Mouse (Mus musculus): ENCODE measurements at regions not wholly inside any gene's neighbourhood (a gene's known extent, or its start where the extent isn't known, plus 50 kb on each side); places are given as distances from the start of the nearest gene placed in this dataset.
"Not testable (repeated sequence)": the region's sequence is repeated elsewhere in the genome, so short reads cannot be mapped to it uniquely, and the experiment has no call there.

DNA sequence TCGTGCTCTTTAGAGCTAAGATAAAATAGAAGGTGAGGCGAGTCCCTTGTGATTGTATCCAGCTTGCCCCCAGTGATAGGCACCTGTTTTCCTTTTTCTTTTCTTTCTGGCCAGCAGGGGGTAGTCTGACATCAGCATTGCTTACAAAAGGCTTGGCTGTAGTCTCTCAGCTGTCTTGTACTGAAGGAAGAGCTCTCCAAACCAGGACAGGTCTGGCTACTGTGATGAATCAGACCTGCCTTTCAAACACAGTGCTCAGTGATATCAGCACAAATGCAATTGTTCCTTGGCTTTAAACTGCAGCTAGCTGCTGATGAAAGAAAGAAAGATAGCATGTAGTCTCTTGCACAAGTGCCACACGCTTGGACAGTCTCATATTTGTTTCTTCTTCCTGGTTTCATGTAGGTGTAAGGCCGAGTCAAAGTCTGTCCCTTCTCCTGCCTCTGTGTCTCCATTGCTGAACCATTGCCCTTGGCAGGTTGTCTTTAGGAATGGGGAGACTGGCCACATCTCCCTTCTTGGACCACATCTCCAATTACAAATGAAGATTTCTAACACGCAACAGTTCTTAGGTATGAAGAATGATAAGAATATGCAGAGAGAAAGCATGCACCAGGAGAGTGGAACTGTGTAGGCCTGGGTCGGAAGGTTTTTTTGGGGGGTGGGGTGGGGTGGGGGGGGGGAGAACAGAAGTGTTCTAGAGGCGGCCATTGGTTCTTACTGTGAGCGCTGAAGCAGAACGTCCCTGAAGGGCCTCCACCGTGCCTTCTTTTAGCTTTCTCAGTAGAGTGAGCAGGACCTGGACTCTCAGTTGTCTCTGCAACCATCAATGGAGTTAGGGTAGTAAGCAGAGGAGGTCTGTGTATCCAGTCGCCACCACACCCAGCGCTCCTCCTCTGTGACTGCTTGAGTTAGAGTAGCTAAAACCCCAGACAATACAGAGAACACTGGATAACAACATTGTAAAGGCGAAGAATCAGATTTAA is 200.9 kb downstream of the Faxc start:
- intact Hi-C loops (cut with DNase I), result loop anchor here (10.0 kb wide), 1 partner anchor 343 kb away; no protein-coding TSS in a partner anchor
- peak; percentile 35 to 57 for DNase-seq

DNA sequence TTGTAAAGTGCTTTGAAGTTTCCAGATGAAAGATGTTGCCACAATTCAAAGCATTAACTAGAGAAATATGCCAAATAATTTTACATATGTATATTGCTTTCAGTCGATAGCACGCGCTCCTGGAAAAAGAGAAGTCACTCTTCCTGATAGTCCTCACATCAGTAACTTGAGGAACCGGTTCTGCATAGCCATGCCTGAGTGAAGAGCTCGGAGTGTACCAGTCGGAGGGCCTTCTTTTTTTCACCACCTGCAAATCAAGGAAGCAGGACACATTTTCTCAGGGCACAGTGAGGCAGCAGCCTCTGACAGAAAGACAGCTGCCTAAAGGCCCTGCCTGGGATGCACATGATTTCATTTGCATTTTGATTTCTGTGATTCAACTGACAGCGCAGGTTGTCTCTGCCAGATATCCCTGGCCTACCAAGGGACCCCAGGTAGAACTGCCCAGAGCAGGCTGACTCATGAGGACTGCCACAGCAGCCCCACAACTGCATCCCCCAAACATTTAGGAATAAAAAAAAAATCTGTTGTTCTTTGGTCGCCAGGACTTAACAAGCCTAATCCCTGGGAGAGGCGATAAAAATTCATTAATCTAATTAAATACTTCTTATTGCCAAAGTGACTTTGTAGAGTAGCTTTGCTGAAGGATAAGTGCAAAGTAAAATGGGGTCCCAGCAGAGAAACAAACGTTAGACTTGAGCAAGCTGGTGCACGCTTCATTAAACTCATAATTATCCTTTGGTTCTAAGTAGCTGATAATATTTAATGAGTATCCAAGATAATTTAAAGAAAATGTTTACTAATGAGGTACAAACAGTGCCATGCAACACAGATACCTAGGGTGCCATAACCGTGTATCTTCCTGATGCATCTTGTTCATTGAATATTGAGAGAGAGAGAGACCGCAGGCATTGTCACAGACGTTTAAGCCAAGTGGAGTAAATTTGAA is 202.7 kb downstream of the Faxc start:
- no peak for DNase-seq
- intact Hi-C loops (cut with DNase I), result loop anchor here (10.0 kb wide), 1 partner anchor 341 kb away; no protein-coding TSS in a partner anchor

DNA sequence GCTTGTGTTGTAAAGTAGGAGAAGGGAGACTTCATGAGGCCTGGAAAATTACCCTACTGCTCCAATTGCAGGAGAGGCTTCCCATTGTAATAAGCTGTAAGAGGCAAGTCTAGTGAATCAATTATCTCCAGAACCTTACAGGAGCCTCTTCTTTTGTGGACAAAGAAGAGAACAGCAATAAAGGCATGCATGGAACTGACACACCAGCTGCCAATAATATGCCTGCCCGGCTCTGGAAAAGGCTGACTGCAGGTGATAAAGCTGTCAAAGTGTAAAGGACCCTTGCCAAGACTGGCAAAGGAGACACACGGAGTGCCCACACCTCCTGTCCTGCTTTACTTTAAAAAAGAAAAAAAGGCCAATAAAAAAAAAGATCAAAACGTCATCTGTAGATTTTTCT is 209.0 kb downstream of the Faxc start:
- DNase-seq, result no peak
- intact Hi-C loops (cut with DNase I), result no loop called here

DNA sequence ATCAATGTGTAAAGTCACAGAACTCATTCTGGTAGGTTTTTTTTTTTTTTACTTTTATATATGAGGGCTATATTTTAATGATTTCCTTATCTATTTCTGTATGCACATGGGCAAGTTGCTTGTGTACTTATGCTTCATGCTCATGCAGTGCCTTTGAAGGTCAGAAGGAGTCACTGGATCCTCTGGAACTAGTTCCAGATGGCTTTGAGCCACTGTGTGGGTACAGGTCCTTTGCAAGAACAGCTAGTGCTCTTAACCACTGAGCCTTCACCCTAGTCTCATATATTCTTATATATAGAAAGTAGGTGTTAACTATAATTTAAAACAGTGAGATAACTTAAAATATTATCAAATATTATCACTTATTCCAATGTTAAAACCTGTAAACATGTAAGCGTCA is 212.4 kb downstream of the Faxc start:
- DNase-seq, result no peak
- intact Hi-C loops (cut with DNase I), result no loop called here

DNA sequence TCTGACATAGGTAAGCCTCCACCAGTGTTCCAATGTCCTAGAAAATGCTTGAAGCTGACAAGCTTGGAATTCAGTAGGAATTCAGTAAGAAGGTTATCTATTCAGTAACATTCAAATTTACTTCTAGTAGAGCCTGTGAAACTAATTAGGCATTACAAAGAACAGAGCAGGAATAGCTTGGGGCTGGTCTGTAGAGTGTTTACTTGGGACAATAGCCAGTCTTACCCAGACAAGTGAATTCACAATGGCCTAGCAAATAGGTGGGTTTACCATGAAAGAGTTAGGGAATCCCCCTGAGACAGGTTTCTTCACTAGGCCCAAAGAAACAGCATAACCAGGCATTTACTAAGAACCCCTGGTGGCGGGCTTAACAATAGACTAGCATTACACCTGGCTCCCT is 212.5 kb upstream of the Fbxl4 start:
- intact Hi-C loops (cut with DNase I); DNase-seq: not testable (repeated sequence)

DNA sequence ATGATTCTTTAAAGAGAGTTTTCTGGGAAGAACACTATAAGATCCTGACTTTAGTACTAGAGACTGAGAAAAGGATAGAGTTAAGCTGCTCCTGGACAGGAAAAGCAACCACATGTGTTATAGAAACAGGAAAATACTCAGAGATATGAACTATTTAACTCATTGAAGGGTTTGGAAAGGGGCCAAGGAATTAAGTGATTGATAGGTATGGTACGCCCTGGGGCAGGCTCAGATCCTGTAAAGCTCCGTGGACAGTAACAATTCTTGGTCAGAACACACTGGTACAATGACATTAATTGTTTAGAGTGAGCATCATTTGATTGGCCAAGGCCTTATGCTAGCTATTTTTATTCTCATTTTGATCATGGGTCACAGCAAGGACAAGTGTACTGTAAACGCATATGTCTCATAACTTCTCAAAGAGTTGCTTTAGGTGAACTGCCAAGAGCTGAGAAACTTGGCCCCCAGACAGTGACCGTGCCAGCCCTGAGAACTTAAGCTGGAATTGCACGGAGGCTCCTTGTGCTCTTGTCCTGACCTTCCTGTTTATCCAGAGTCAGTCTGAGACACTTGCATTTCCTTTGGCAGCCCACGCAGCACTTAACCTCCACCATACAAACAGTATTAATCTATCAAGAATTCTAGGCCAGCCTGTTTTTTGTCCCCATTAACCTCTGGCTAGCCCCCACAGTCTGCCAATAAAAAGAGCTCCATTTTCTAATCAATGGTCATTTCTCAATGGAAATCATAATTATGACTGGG is 210.5 kb upstream of the Fbxl4 start:
- intact Hi-C loops (cut with DNase I), result no loop called here
- DNase-seq, result no peak

DNA sequence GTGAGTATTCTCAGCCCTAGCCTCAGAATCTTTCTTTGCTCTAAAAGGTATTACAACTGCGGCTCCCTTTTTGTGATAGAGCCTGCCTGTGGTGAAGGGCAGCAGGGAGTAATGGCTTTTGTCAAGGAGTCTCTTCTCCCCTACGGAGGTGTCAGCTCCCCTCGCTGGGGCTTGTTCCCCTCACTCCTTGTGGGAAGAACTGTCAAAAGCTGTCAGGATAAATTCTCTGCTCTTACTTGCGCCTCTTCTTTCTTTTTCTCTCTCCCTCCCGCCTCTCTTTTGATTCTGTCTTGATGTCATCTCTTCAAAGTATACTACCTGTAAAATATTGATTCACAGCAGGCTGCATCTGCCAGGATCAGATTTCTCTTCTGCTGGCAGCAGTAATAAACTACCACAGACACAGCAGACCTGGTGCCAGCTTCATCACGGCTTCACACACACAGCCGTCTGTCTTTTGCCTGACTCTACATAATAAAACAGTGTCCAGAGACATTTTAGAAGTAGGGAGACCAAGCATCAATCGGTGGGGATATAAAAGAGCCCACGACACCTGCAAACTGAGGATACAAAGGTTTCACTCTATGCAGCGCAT is 205.3 kb upstream of the Fbxl4 start:
- intact Hi-C loops (cut with DNase I), result no loop called here
- no peak for DNase-seq

DNA sequence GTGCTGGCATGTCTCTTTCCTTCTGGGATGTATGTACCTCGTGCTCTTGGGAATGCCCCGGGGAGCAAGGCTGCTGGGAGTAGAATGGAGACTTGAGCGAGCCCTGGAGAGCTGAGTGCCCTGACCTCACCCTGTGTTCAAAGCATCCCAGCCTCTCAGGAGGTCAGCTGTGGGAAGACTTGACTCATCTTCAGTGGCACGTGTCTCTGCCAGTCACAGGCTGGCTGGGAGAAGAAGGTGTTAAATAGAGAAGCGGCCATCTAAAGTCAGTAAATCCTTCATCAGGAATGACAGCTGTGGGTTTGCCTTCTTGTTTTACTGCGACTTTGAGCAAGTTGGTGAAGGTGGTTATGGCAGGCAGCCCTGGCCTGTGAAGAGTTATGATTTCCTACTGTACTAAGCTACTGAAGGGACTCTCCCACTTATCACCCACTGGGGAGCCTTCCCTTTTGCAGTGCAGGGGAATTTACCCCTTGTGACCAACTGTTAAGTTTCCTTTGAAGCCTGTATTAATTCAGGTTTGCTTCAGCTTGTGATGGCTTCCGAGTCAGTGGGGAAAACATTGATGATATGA is 204.3 kb upstream of the Fbxl4 start:
- intact Hi-C loops (cut with DNase I), result no loop called here
- no peak for DNase-seq

DNA sequence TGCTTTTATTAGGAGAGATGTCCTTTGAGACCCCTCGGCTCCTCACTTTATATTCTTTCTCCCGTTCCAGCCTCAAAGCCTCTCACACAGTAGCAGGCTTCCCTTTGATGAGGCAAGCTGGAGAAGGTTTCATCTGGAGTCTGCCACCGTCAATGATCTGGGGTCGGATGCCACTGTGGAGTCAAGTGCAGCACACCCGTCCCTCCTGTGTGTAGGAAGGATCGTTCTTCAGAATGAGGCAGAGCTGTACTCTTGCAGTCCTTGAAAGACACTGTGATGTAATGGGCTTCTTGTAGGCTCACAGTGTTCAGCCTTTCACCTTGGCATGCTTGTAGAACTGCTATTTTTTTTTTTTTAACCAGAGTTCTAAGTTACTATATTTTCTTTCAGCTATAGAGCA is 203.7 kb upstream of the Fbxl4 start:
- intact Hi-C loops (cut with DNase I), result no loop called here

DNA sequence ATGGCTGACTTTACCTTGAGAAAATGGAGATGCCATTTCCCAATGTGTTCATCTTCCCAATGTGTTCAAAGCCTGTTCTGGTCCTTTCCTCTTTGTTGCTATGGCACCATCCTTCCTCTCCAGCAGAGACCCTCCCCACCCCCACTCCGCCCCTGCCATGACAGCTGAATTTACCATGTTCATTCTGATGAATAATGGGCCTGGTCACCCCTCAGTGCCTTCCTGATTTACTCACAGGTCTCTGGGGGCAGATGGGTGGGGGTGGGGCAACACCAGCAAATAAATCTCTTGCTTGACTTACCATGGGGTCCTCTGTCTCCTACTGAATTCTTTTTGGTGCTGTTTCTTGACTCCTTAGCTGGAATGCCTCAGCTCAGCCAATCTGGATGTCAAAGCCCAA is 170.9 kb upstream of the Fbxl4 start:
- intact Hi-C loops (cut with DNase I), result no loop called here
- no peak for DNase-seq

More for the DNA sequence above, 203.7 kb upstream of the Fbxl4 start:
- DNase-seq, result no peak

DNA sequence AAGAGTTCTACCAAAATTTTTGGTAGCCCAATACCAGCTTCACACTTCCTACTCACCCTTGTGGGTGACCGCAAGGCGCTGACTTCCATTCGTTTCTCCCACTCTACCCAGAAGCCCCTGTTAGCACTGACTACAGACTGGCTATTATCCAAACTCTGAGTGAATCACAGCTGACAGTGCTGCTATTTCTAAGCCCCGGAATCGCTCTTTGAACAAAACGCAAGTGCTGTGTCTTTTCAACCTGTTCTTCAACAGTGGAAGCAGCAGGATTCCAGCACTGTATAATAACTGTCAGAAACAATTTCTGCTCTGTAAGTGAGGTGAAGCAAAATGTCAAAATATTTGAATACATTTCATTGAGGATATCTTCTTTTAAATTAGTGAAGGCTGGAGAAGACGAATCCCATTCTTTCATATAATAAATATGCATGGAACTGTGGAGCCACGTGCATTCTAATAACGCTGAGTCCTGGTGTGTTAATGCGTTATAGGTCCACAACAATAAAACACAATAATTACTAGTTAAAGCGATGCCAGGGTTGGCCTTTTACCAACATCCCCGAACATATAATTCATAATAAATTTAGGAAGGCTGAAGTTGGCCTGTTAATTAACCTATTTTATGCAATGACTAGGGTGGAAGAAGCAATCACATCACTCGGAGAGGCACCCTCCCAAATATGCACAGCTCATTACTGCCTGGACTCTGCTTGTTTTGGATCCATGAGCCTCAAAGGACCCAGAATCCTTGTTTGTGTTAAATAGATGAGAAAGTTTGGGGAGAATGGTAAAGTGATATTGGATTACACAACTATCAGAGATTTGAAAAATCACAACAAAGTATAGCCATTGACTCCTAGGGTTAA is 169.0 kb upstream of the Fbxl4 start:
- no peak for DNase-seq
- intact Hi-C loops (cut with DNase I), result no loop called here

DNA sequence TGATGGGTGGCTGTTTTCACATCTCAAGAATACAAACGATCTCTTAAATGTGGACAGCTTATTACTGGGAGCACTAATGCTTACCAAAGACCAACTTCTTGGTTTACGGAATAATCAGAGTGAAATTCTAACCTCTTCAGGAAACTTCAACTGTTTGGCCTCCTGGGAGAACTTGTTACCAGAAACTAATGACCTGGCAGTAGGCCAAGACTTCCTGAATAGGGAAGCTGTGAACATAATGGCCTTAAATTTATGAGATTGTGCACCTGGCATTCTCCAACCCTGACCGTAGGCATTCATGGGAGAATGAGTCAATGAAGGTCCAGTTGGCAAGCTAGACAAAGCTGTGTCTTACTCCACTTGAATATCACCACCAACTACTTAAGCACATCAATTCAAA is 160.8 kb upstream of the Fbxl4 start:
- intact Hi-C loops (cut with DNase I), result no loop called here
- DNase-seq, result no peak

DNA sequence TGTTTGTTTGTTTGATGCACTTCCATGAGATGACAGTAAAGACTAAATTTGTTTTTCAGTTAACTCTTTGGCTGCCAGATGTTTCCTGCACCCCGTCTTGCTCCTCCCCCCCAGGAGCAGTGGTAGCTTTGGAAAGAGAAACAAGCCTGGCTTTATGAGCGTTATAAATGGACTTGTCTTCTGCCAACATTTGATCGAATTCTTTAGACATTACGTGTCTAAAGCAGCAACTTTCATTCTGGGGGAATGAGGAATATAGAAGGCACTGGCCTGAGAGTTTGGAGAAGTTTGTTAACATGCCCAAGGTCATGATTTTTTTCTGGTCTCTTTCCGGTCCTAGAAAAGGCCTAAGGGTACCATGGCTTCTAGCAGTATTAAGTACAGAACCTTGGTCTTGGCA is 148.8 kb upstream of the Fbxl4 start:
- intact Hi-C loops (cut with DNase I), result no loop called here
- DNase-seq, result no peak

DNA sequence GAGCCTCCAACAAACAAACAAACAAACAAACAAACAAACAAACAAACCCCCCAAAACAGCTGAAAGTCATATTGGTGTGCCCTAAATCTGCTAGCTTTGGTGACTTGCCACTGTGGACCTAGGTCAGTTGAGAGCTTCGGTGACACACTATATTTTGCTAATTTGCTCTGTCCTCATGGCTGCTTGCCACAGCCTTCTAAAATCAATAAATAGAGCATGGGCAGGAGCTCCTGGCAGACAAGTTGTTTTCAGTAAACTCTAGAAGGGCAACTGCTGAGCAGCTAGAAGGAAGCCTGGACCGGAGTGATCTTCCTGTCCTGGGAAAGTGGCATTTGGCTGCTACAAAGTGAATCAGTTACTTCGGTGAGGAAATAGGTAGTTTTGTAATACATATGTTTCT is 119.7 kb upstream of the Fbxl4 start:
- intact Hi-C loops (cut with DNase I), result no loop called here
- DNase-seq, result no peak

DNA sequence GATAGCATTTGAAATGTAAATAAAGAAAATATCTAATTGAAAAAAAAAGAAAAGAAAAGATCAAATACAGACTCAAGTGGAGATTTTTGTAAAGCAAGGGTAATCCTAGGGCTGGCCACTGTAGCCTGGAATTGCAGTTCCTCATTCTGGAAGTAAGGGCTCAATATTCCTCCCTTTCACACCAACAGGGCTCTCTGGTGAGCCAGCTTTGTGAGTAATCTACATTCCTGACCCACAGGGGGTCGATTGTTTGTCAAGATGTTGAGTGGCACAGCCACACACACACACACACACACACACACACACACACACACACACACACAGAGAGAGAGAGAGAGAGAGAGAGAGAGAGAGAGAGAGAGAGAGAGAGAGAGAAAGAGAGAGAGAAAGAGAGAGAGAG is 107.1 kb upstream of the Fbxl4 start:
- intact Hi-C loops (cut with DNase I); DNase-seq: not testable (repeated sequence)

DNA sequence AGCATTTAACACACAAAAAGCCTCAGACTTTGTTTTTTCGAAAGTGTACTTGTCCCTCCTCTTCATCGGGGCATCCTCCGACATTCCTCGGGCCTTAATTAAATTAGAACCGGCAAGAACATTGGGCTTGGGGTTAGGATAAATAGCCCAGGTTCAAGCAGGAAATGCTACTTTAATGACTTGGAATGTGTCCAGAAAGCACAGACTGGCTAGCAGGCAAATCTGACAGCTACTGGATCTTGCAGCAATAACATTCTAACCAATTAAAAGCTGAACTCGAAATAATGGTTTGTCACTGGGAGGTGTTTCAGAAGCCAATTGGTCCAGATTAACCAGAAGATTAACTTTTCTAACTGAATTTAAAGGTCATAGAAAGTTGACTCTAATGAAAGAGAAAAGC is 93.4 kb upstream of the Fbxl4 start:
- no peak for DNase-seq
- intact Hi-C loops (cut with DNase I), result no loop called here

DNA sequence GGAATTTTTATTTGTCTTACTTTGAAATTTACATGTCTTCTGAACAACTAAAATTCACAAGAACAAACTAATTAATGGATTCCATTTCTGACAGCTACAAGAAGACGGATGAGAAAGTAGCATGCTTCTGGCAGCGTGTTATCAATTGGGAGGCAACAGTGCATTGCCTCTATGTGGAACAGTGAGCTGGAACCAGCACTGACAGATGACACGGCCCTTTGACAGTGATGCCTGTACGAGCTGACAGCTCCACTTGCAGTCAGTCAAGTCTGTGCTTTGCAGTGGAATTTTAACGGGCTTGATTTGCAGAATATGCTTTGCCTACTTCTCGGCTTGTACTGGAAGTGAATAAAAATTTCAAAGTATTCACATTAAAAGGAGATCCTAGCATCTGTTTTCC is 88.3 kb upstream of the Fbxl4 start:
- no peak for DNase-seq
- intact Hi-C loops (cut with DNase I), result no loop called here

DNA sequence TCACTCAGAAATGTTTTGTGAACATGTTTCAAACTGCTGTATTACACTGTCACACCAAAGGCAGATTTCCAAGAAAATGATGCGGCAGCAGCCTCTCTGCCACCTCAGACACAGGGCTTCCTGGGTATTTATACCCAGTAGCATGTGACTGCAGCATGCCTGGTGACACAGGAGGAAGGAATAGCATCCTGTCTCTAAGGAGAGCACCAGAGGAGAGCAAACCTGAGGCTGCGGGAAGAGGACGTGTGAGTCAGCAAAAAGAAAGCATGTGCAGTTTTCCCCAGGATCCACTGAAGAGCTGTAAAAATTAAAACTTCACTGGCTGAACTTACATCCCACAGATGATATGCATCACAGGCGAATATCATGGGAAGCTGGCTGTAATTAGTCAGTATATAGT is 83.2 kb upstream of the Fbxl4 start:
- DNase-seq, result no peak
- intact Hi-C loops (cut with DNase I), result no loop called here
